Mouse (Mus musculus): ENCODE results near the gene Tkfc.
"Not testable (repeated sequence)": the region's sequence is repeated elsewhere in the genome, so short reads cannot be mapped to it uniquely, and the experiment has no call there.

Gene Tkfc

GRCm38 (mm10) chr19:10585112-10585511, 20.3 kb downstream of the Tkfc start:
- DNase-seq, result no peak

- no peak for DNase-seq
These were observed 21.8 kb downstream of the Tkfc start for GRCm38 (mm10) chr19:10583550-10584146.

GRCm38 (mm10) chr19:10581984-10582383, 23.5 kb downstream of the Tkfc start:
- no peak for DNase-seq

GRCm38 (mm10) chr19:10580761-10581160, 24.7 kb downstream of the Tkfc start:
- no peak for DNase-seq

GRCm38 (mm10) chr19:10580102-10580501, 25.4 kb downstream of the Tkfc start:
- DNase-seq, result no peak

- peak; percentile 96 for DNase-seq
These were observed 28.5 kb downstream of the Tkfc start, which contains the start of the genes Cyb561a3 and Tmem138 for GRCm38 (mm10) chr19:10576690-10577561. Cyb561a3 (plus strand) TSS chr19:10577172. Tmem138 (minus strand) TSS chr19:10577362.

GRCm38 (mm10) chr19:10569627-10570026, 35.8 kb downstream of the Tkfc start:
- no peak for DNase-seq

GRCm38 (mm10) chr19:10565217-10565616, 40.2 kb downstream of the Tkfc start:
- no peak for DNase-seq

GRCm38 (mm10) chr19:10564278-10564677, 41.2 kb downstream of the Tkfc start:
- no peak for DNase-seq

GRCm38 (mm10) chr19:10562351-10562750, 43.1 kb downstream of the Tkfc start:
- DNase-seq, result no peak

- no peak for DNase-seq
These were observed 43.7 kb downstream of the Tkfc start for GRCm38 (mm10) chr19:10561558-10562314.

- peak; percentile 38 for DNase-seq
These were observed 45.3 kb downstream of the Tkfc start for GRCm38 (mm10) chr19:10560108-10560507.

GRCm38 (mm10) chr19:10557837-10558375, 47.5 kb downstream of the Tkfc start:
- not testable (repeated sequence) for DNase-seq

- no peak for DNase-seq
These were observed 48.0 kb downstream of the Tkfc start for GRCm38 (mm10) chr19:10557430-10557829.

- DNase-seq, result no peak
These were observed 48.5 kb downstream of the Tkfc start for GRCm38 (mm10) chr19:10557001-10557400.

GRCm38 (mm10) chr19:10555624-10556510, 49.6 kb downstream of the Tkfc start, which contains the start of gene Tmem216:
Tmem216 (minus strand) TSS chr19:10556238.
- DNase-seq, result peak; percentile 83

- DNase-seq, result no peak
These were observed 66.0 kb downstream of the Tkfc start for GRCm38 (mm10) chr19:10539454-10539853.
